In the genomic region with DNA sequence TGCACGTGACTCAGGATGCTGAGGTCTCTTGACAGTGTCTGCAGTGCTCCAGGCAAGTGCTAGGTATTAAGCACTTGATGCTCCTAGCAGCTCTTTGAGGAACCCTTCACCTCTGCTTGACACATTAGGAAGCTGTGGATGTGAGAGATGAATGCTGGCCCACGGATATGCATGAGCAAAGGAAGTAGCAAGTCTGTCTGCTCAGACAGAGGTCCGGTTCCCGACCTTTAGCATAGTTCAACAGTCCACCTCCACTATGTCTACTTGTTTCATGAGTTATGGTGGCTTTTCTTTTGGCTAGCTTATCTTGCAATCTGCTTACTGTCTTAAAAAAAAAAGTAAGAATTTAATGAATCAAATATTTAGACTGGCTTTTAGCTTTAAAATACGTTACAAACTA, we compare ENCODE assay signal across 13 mouse cellular contexts.
"Had no signal": no experiment of that assay in that cellular context is flagged by ENCODE, and none has a peak within 500 bp of the region (broad histone marks: within the 10 kb centered on the region; RNA-seq: fewer than 3 reads in every experiment).

No protein-coding gene starts in this region.

- H3K36me3 ChIP-seq: stomach, embryonic 15.5 days had no signal

- ATAC-seq: midbrain, embryonic 16.5 days had no signal

- H3K4me3 ChIP-seq: hindbrain, embryonic 15.5 days; limb, embryonic 13.5 days; lung, embryonic 15.5 days; neural tube, embryonic 13.5 days; stomach, embryonic 15.5 days had no signal

- H3K27me3 ChIP-seq: hindbrain, embryonic 15.5 days; limb, embryonic 13.5 days; lung, embryonic 15.5 days; neural tube, embryonic 13.5 days; stomach, embryonic 15.5 days had no signal

- H3K27ac ChIP-seq: hindbrain, embryonic 15.5 days; kidney, postnatal 0 days; limb, embryonic 13.5 days; lung, embryonic 15.5 days; neural tube, embryonic 13.5 days; stomach, embryonic 15.5 days had no signal

- H3K4me1 ChIP-seq: hindbrain, embryonic 15.5 days; limb, embryonic 13.5 days; neural tube, embryonic 13.5 days; stomach, embryonic 15.5 days had no signal

- H3K9ac ChIP-seq: hindbrain, embryonic 15.5 days; limb, embryonic 13.5 days; liver, embryonic 14.5 days; lung, embryonic 15.5 days; neural tube, embryonic 13.5 days; stomach, embryonic 15.5 days had no signal

- DNase-seq: layer of hippocampus, adult 9-11 months; layer of hippocampus, postnatal 36 days; right cerebral cortex, postnatal 14 days; thymus, postnatal 36 days had no signal

- H3K4me2 ChIP-seq: hindbrain, embryonic 15.5 days; limb, embryonic 13.5 days; lung, embryonic 15.5 days; midbrain, embryonic 11.5 days; neural tube, embryonic 13.5 days; stomach, embryonic 15.5 days had no signal

- H3K9me3 ChIP-seq: hindbrain, embryonic 15.5 days; limb, embryonic 13.5 days; lung, embryonic 15.5 days; neural tube, embryonic 13.5 days; stomach, embryonic 15.5 days had no signal
